Mouse (Mus musculus): ENCODE results near the gene Icam2. TPM values are rescaled to one million over a fixed set of nuclear protein-coding genes. Genes with fewer than 3 reads are reported as not detected.

The Icam2 gene
- 14.2 and 15.4 TPM in 2 replicates for polyA plus RNA-seq (2015; fragmentation: Nextera tagmentation; extraction: Ambion mirVana)

- no peak for TF ChIP-seq CTCF (IDR thresholded peaks at IDR 0.05; ENCODE audit: low read depth)
- WGBS, result 80% methylated on average over 6 of the region's 6 CpGs
- no peak within 1 kb of the TSS for H3K9ac ChIP-seq (ENCODE audit: low read depth, low read length)
- no peaks in the 10 kb centered on the region for H3K9me3 ChIP-seq (ENCODE audit: control insufficient read depth)
- H3K4me3 ChIP-seq (ENCODE audit: low read depth, low read length), result no peak within 1 kb of the TSS
- no peak within 1 kb of the TSS for H3K27ac ChIP-seq (ENCODE audit: low read depth, low read length)
- no peak within 1 kb of the TSS for H3K4me2 ChIP-seq (replicated peaks; ENCODE audit: low read depth)
- no peaks in the 10 kb centered on the region for H3K27me3 ChIP-seq (replicated peaks; ENCODE audit: control insufficient read depth, insufficient read depth, low read length)
- H3K4me1 ChIP-seq (replicated peaks; ENCODE audit: control insufficient read depth, insufficient read depth, low read length), result no peaks in the 10 kb centered on the region
- ATAC-seq, result no peak
- no peaks in the 10 kb centered on the region for H3K36me3 ChIP-seq (ENCODE audit: control insufficient read depth, insufficient read depth)
Observed at GRCm38 (mm10) chr11:106387791-106388216, at the start of gene Icam2. Gene Icam2 (minus strand): TSS chr11:106388075.

- WGBS, result 87% methylated on average over 2 of the region's 2 CpGs
- TF ChIP-seq CTCF (IDR thresholded peaks at IDR 0.05; ENCODE audit: low read depth), result no peak
Observed at GRCm38 (mm10) chr11:106437543-106437942, 49.7 kb upstream of the Icam2 start.

GRCm38 (mm10) chr11:106437039-106437438 is 49.2 kb upstream of the Icam2 start:
- WGBS, result 76% methylated on average over 5 of the region's 5 CpGs
- H3K9ac ChIP-seq (ENCODE audit: low read depth, low read length), result no peak overlapping the region
- ATAC-seq, result no peak
- H3K4me3 ChIP-seq (ENCODE audit: low read depth, low read length), result no peak overlapping the region
- no peak for TF ChIP-seq CTCF (IDR thresholded peaks at IDR 0.05; ENCODE audit: low read depth)
- H3K4me2 ChIP-seq (replicated peaks; ENCODE audit: low read depth), result no peak overlapping the region
- H3K9me3 ChIP-seq (ENCODE audit: control insufficient read depth), result no peaks in the 10 kb centered on the region
- no peak overlapping the region for H3K27ac ChIP-seq (ENCODE audit: low read depth, low read length)
- H3K36me3 ChIP-seq (ENCODE audit: control insufficient read depth, insufficient read depth), result no peaks in the 10 kb centered on the region
- no peaks in the 10 kb centered on the region for H3K4me1 ChIP-seq (replicated peaks; ENCODE audit: control insufficient read depth, insufficient read depth, low read length)
- no peaks in the 10 kb centered on the region for H3K27me3 ChIP-seq (replicated peaks; ENCODE audit: control insufficient read depth, insufficient read depth, low read length)

More at GRCm38 (mm10) chr11:106437543-106437942, 49.7 kb upstream of the Icam2 start:
- Histone ChIP-seq H3K27ac (ENCODE audit: low read depth, low read length) (no peak overlapping the region), H3K9ac (ENCODE audit: low read depth, low read length) (no peak overlapping the region), H3K27me3 (replicated peaks; ENCODE audit: control insufficient read depth, insufficient read depth, low read length) (no peaks in the 10 kb centered on the region), H3K4me2 (replicated peaks; ENCODE audit: low read depth) (no peak overlapping the region), H3K4me3 (ENCODE audit: low read depth, low read length) (no peak overlapping the region), H3K9me3 (ENCODE audit: control insufficient read depth) (no peaks in the 10 kb centered on the region), H3K36me3 (ENCODE audit: control insufficient read depth, insufficient read depth) (no peaks in the 10 kb centered on the region), H3K4me1 (replicated peaks; ENCODE audit: control insufficient read depth, insufficient read depth, low read length) (no peaks in the 10 kb centered on the region)
- no peak for ATAC-seq

- no peak overlapping the region for H3K4me3 ChIP-seq (ENCODE audit: low read depth, low read length)
- 86% methylated on average over 5 of the region's 5 CpGs for whole genome bisulfite sequencing
- no peaks in the 10 kb centered on the region for H3K9me3 ChIP-seq (ENCODE audit: control insufficient read depth)
- H3K36me3 ChIP-seq (ENCODE audit: control insufficient read depth, insufficient read depth), result no peaks in the 10 kb centered on the region; the same call in none of the 2 replicates
- ATAC-seq, result no peak
- no peaks in the 10 kb centered on the region for H3K27me3 ChIP-seq (replicated peaks; ENCODE audit: control insufficient read depth, insufficient read depth, low read length)
- H3K4me2 ChIP-seq (replicated peaks; ENCODE audit: low read depth), result no peak overlapping the region
- no peak overlapping the region for H3K9ac ChIP-seq (ENCODE audit: low read depth, low read length)
- no peaks in the 10 kb centered on the region for H3K4me1 ChIP-seq (replicated peaks; ENCODE audit: control insufficient read depth, insufficient read depth, low read length)
- TF ChIP-seq CTCF (IDR thresholded peaks at IDR 0.05; ENCODE audit: low read depth), result no peak
- H3K27ac ChIP-seq (ENCODE audit: low read depth, low read length), result no peak overlapping the region
Observed at GRCm38 (mm10) chr11:106430392-106430791, 42.5 kb upstream of the Icam2 start.

GRCm38 (mm10) chr11:106429689-106430088 is 41.8 kb upstream of the Icam2 start:
- 74% methylated on average over 4 of the region's 4 CpGs for WGBS
- TF ChIP-seq CTCF (IDR thresholded peaks at IDR 0.05; ENCODE audit: low read depth), result no peak

GRCm38 (mm10) chr11:106428556-106428955 is 40.7 kb upstream of the Icam2 start:
- peaks cover 5% of the 10 kb centered on the region for H3K36me3 ChIP-seq (ENCODE audit: control insufficient read depth, insufficient read depth)
- H3K4me3 ChIP-seq (ENCODE audit: low read depth, low read length), result no peak overlapping the region
- H3K9ac ChIP-seq (ENCODE audit: low read depth, low read length), result no peak overlapping the region
- H3K27me3 ChIP-seq (replicated peaks; ENCODE audit: control insufficient read depth, insufficient read depth, low read length), result no peaks in the 10 kb centered on the region
- TF ChIP-seq CTCF (IDR thresholded peaks at IDR 0.05; ENCODE audit: low read depth), result no peak
- 87% methylated on average over 2 of the region's 2 CpGs for WGBS
- no peaks in the 10 kb centered on the region for H3K9me3 ChIP-seq (ENCODE audit: control insufficient read depth)
- no peak for ATAC-seq
- H3K27ac ChIP-seq (ENCODE audit: low read depth, low read length), result no peak overlapping the region
- H3K4me2 ChIP-seq (replicated peaks; ENCODE audit: low read depth), result no peak overlapping the region
- H3K4me1 ChIP-seq (replicated peaks; ENCODE audit: control insufficient read depth, insufficient read depth, low read length), result no peaks in the 10 kb centered on the region

More at GRCm38 (mm10) chr11:106429689-106430088, 41.8 kb upstream of the Icam2 start:
- no peak for ATAC-seq
- H3K36me3 ChIP-seq (ENCODE audit: control insufficient read depth, insufficient read depth), result peaks cover 5% of the 10 kb centered on the region
- H3K4me1 ChIP-seq (replicated peaks; ENCODE audit: control insufficient read depth, insufficient read depth, low read length), result no peaks in the 10 kb centered on the region
- H3K27ac ChIP-seq (ENCODE audit: low read depth, low read length), result no peak overlapping the region
- H3K27me3 ChIP-seq (replicated peaks; ENCODE audit: control insufficient read depth, insufficient read depth, low read length), result no peaks in the 10 kb centered on the region
- no peak overlapping the region for H3K4me3 ChIP-seq (ENCODE audit: low read depth, low read length)
- H3K9me3 ChIP-seq (ENCODE audit: control insufficient read depth), result no peaks in the 10 kb centered on the region
- H3K9ac ChIP-seq (ENCODE audit: low read depth, low read length), result no peak overlapping the region
- no peak overlapping the region for H3K4me2 ChIP-seq (replicated peaks; ENCODE audit: low read depth)

- peaks cover 7% of the 10 kb centered on the region for H3K36me3 ChIP-seq (ENCODE audit: control insufficient read depth, insufficient read depth)
- H3K4me3 ChIP-seq (ENCODE audit: low read depth, low read length), result no peak overlapping the region
- no peaks in the 10 kb centered on the region for H3K9me3 ChIP-seq (ENCODE audit: control insufficient read depth)
- WGBS, result 68% methylated on average over 4 of the region's 4 CpGs
- TF ChIP-seq CTCF (IDR thresholded peaks at IDR 0.05; ENCODE audit: low read depth), result no peak
- no peaks in the 10 kb centered on the region for H3K27me3 ChIP-seq (replicated peaks; ENCODE audit: control insufficient read depth, insufficient read depth, low read length)
- no peaks in the 10 kb centered on the region for H3K4me1 ChIP-seq (replicated peaks; ENCODE audit: control insufficient read depth, insufficient read depth, low read length)
- H3K4me2 ChIP-seq (replicated peaks; ENCODE audit: low read depth), result no peak overlapping the region
- no peak overlapping the region for H3K27ac ChIP-seq (ENCODE audit: low read depth, low read length)
- H3K9ac ChIP-seq (ENCODE audit: low read depth, low read length), result no peak overlapping the region
- ATAC-seq, result no peak
Observed at GRCm38 (mm10) chr11:106428106-106428505, 40.2 kb upstream of the Icam2 start.
